Mouse (Mus musculus) heart, adult 11 months (tissue): Measurements from ENCODE around the gene Apoa5.
A peak's percentile ranks its signal among the peaks of the same experiment; 100 is the strongest.

Source experiments
- DNase-seq: peaks from one replicate; pipeline ENCODE4 v3.0.0; 2022

The Apoa5 gene

GRCm38 (mm10) chr9:46268343-46268873, at the start of gene Apoa5:
TSS of gene Apoa5 (plus strand) at chr9:46268633.
- no peak for DNase-seq

- peak; percentile 93 for DNase-seq
These were observed 45.3 kb upstream of the Apoa5 start for GRCm38 (mm10) chr9:46223090-46223489.

- DNase-seq = no peak
These were observed 44.3 kb upstream of the Apoa5 start for GRCm38 (mm10) chr9:46224101-46224500.

- no peak for DNase-seq
These were observed 43.3 kb upstream of the Apoa5 start for GRCm38 (mm10) chr9:46224945-46225660.

- DNase-seq = no peak
These were observed 41.3 kb upstream of the Apoa5 start for GRCm38 (mm10) chr9:46227064-46227614.

- no peak for DNase-seq
These were observed 39.9 kb upstream of the Apoa5 start, which contains the start of gene Apoa1 for GRCm38 (mm10) chr9:46228491-46228890. TSS of gene Apoa1 (plus strand) at chr9:46228580.

GRCm38 (mm10) chr9:46229573-46230449, 38.6 kb upstream of the Apoa5 start:
- peak; percentile 97 for DNase-seq

GRCm38 (mm10) chr9:46230450-46230975, 37.9 kb upstream of the Apoa5 start:
- no peak for DNase-seq

- no peak for DNase-seq
These were observed 33.2 kb upstream of the Apoa5 start for GRCm38 (mm10) chr9:46235196-46235595.

GRCm38 (mm10) chr9:46235596-46235648, 33.0 kb upstream of the Apoa5 start, which contains the start of gene Apoc3:
TSS of gene Apoc3 (minus strand) at chr9:46235636.
- no peak for DNase-seq

- DNase-seq = no peak
These were observed 32.8 kb upstream of the Apoa5 start for GRCm38 (mm10) chr9:46235649-46236048.

- DNase-seq = no peak
These were observed 29.6 kb upstream of the Apoa5 start for GRCm38 (mm10) chr9:46238850-46239249.

- no peak for DNase-seq
These were observed 27.8 kb upstream of the Apoa5 start, which contains the start of gene Apoa4 for GRCm38 (mm10) chr9:46240526-46241153. TSS of gene Apoa4 (plus strand) at chr9:46240696.

- DNase-seq = no peak
These were observed 26.6 kb upstream of the Apoa5 start for GRCm38 (mm10) chr9:46241818-46242217.

GRCm38 (mm10) chr9:46243122-46243521, 25.3 kb upstream of the Apoa5 start:
- no peak for DNase-seq

GRCm38 (mm10) chr9:46243584-46243983, 24.8 kb upstream of the Apoa5 start:
- DNase-seq = no peak

GRCm38 (mm10) chr9:46246752-46247324, 21.6 kb upstream of the Apoa5 start:
- no peak for DNase-seq

GRCm38 (mm10) chr9:46256177-46256576, 12.3 kb upstream of the Apoa5 start:
- DNase-seq = no peak

- DNase-seq = no peak
These were observed 11.6 kb upstream of the Apoa5 start for GRCm38 (mm10) chr9:46256658-46257385.

- peak; percentile 96 for DNase-seq
These were observed 10.9 kb upstream of the Apoa5 start for GRCm38 (mm10) chr9:46257546-46257945.

GRCm38 (mm10) chr9:46259111-46259510, 9.3 kb upstream of the Apoa5 start:
- no peak for DNase-seq

GRCm38 (mm10) chr9:46261131-46261530, 7.3 kb upstream of the Apoa5 start:
- DNase-seq = no peak
